Mouse (Mus musculus): ENCODE data around the gene Bicc1.

DNA sequence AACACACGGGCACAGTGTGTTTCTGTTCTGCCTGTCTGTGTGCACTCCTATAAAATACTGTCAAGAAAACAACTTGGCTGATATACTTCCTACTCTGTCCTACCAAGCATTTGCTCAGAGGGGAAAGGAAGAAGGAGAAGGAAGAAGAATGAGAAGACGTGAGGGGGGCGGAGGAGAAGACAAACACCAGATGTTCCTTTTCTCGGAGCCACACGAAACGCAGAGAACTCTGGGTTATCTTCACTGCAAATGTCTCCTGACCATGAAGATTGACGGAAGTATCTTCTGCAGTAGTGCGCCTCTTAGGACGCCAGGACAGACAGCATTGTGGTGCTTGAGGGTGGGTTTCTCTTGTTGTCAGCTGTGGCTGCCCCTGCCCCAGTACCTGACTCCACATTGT lies 134.8 kb downstream of the Bicc1 start:
- no peak for TF ChIP-seq CTCF (IDR thresholded peaks at IDR 0.05; ENCODE audit: control insufficient read depth, insufficient read depth, low read length)
- no peak for TF ChIP-seq POLR2A (IDR thresholded peaks at IDR 0.05; ENCODE audit: borderline replicate concordance, control insufficient read depth, low read depth, low read length)
